Mouse (Mus musculus): ENCODE results near the gene Amhr2.

The Amhr2 gene

DNA sequence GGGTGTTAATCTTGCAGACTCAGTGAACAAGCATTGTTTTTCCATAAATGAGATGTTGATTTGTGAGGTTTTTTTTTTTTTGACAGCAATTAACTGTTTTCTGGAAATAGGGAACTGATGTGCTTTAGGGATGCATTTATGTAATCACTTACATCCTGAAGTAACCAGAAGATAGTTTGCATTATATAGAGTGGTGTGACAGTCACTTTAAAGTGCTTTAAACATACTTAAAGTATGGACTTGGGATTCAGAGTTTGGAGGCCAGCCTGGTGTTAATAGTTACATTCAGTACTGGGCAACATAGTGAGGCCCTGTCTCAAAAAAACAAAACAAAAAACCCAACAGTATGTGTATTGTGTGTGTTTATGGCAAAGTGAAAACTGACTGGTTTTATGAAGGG, 26.6 kb downstream of the Amhr2 start:
- DNase-seq, result no peak

DNA sequence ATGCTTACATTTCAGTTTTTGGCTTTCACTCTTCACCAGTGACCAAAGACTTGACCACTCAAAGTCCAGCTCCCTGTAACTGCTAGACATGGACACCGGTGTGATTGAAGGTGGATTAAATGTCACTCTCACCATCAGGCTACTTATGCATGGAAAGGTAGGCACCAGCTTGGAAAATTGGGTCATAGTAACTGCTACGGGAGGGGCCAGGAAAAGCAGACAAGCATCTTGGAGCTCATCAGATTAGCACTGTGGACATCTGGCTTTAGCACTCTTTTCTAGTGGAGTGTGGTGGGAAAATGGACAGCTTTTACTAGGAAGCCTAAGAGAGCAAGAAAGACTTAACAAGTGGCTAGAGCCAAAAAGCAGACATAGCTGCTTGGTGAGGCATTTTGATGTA, 28.1 kb downstream of the Amhr2 start:
- DNase-seq, result no peak

DNA sequence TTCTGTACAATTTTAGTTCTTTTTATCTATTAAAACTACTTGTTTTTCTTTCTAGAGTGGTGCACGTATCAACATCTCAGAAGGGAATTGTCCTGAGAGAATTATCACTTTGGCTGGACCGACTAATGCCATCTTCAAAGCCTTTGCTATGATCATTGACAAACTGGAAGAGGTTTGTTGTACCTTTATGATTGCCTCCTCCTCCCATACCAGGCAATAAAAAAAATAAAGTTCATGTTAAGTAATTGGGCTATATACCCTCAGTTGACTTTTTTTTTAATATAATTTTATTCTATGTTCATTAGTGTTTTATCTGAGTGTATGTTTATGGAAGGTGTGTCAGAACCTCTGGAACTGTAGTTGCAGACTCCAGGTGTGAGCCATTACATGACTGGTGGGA, 29.4 kb downstream of the Amhr2 start:
- DNase-seq, result no peak

DNA sequence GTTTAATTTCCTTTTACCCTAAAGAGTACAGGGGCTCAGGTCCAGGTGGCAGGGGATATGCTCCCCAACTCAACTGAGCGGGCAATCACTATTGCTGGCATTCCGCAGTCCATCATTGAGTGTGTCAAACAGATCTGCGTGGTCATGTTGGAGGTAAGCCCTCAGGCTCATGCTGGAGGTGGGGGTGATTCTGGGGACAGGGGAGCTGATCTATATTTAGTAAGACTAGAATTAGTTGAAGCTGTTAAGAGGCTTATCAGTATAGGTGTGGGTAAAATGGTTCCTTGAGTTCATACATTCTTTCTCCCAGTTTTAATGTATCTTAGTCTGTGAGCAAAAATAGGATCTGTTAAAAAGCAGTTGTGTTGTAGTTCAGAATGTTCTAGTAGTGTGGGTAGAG, 38.0 kb downstream of the Amhr2 start:
- DNase-seq, result no peak

DNA sequence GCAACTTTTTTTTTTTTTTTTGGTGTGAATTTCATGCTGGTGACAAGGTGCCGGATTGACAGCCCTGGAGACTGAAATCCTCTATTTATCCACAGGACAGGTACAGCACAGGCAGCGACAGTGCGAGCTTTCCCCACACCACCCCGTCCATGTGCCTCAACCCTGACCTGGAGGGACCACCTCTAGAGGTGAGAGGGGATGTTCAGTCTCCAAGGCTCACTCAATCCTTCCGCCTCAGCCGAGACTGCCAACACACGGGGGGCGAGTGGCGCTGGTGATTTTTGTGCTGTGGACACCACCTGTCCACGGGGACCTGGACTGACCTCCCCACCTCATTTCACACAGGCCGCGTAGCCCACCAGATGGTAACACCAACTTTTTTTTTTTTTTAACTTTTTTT, 40.7 kb downstream of the Amhr2 start:
- no peak for DNase-seq

DNA sequence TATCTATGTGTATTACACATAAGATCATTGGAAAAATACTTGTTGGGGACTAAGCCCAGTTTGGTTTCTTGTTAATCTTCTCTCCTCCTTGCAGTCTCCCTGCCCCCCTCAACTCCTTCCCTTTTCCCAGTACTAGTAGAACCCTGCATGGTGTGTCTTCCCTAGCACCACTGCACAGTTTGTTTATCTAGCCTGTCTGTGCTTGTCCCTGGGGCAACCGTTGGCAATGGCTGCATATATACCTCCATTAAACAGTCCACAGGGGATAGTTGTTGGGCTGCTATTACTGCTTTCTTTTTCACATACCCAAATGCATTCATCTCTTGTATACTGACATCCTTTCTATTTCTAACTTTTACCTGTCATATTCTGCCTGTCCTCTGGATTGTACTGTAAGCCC, 42.5 kb downstream of the Amhr2 start:
- no peak for DNase-seq

DNA sequence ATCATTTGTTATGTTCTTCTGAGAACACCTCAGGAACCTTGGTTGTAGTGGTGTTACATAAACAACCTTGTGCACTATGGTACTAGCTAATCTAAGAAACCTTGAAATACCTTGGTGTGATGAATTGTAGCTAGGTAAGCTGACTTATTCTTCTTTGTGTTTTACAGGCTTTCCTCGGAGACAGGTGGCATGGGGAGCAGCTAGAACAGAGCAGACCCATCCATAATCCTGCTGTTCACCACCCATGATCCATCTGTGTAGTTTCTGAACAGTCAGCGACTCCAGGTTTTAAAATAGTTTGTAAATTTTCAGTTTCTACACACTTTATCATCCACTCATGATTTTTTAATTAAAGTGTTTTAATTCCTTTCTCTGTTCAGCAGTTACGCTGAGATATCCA, 53.2 kb downstream of the Amhr2 start:
- no peak for DNase-seq

DNA sequence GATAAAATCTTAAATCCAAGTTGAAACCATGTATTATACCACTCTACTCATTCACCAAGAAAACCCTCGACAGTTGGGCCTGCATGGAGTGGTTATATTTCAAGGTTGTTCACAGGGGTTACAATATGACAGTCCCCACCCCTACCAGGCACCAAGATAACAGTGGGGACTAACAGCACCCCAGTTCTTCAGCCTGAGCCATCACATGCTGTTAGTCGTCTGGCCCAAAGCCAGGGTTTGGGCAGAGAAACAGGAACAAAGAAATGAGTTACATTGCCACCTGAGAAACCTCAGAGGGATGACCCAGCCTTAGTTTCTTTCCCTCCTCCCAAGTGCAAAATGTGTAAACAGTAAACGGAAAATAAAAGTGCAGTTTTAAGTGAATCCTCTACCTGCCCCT, 54.2 kb downstream of the Amhr2 start:
- no peak for DNase-seq

DNA sequence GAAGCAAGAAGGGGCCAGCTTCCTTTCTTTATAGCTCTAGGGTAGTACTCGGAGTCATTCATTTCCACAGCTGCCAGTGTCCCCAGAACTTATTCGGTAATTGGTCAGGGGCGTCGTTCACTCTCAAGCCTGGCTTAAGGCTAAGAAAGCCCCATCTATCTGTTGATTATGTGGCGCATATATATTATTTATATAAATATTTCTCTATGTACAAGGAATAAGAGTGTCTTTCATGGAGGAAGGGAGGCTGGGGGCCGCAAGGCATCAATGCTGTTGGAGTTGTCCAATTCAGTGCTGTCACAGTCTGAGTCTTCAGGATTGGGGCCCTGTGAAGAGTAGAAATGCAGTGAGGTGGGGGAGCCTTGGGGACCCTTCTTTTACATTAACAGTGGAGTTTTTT, 54.7 kb downstream of the Amhr2 start:
- DNase-seq, result no peak

DNA sequence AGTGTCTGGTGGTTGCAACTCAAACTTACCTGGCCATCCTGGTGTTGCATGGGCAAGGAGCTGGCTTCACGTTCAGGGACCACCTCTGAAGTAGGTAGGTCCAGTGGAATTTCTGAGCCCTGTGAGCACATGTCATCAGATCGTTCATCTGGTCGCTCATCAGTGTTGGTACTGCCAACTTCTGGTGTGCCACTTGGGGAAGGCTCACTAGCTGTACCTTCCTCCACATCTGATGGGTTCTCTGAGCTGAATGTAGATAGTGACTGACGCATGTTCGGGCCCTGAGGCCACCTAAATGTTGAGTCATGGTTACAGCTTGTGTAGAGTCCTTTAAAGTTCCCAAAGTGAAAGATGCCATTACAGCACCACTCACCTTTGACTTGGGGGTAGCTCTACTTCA, 55.3 kb downstream of the Amhr2 start:
- DNase-seq, result no peak

DNA sequence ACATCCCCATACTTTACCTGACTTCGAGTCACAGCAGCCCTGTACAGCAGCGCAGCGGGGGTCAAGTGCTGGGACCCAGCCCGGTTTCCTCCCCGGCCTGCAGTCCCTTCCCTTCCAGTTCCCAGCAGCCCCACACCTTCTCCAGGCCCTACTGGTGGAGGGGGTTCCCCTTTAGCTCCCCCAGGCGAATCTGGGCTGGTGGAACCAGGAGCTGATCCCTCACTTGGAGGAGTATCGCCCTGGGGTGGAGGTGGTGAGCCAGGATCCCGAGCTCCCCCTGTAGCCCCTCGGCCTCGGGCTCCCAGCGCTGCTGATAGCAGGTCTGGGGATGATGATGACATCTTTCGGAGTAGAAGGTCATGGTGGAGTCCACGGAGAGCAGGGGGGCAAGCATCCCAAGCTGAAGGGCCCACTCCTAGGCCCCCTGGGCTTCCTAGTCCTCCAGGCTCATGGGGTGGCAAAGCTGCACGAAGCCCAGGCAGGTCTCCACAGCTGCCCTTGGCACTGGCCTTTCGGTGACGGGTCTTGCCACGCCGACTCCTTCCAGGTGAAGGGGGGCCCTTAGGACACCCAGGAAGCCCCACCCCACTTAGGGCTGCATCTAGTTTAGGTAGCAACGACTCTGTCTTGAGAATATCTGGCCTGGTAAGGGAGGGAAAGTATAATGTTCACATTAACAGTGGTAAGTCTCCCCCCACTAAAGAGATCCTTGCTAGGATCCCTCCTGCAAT, 56.1 kb downstream of the Amhr2 start:
- no peak for DNase-seq

DNA sequence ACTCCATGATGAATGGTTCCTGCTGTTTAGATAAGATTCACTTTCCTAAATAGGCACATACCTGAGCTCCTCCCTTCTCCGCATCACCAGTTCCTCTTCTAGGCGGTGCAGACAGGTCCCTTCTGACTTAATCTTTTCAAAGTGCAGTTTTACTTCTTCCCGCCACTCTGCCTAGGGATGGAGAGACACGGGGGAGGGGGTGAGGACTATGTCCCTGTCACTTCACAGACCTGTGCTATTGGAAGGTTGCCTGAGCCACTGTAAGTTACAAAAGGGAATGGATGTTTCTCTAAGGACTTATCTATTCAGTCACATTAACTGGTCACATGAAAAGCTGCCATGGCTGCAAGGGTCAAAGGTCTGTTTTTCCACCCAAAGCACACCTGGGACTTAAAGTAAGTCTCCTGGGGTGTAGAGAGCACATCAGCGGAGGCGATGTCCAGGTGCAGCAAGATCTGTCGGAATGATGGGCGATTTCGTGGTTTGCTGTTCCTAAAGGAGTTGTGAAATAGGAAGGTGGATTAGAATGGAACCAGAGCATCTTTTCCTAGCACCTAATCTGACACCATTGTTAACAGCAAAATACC, 57.2 kb downstream of the Amhr2 start:
- DNase-seq, result no peak

DNA sequence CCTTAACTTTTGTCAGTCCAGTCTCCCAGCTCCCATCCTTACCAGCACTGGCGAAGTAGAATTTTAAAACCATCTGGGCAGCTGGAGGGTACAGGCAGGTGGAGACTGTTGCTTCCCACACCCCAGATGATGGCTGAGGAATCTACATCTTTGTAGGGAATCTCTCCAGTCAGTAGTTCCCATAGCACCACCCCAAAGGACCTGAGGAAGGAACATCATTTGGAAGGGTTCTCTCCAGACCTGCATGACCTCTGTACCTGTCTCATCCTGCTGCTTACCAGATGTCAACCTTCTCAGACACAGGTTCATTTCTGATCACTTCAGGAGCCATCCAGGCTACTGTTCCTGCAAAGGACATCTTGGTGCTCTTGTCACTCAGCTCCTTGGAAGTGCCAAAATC, 58.3 kb downstream of the Amhr2 start, which contains the start of gene Gm10337:
Gene Gm10337 (plus strand): TSS at position 276 of the 400 bp plus-strand sequence.
- DNase-seq, result no peak

Measured in lung, adult 18-20 months (tissue).